Mouse (Mus musculus) right cerebral cortex, postnatal 10 days (tissue): Measurements from ENCODE around the gene Fancm.
"Not testable (repeated sequence)": the region's sequence is repeated elsewhere in the genome, so short reads cannot be mapped to it uniquely, and the experiment has no call there.

Source experiments
- DNase-seq, 2 experiments: peaks; one replicate each; pipeline ENCODE4 v3.0.0; 2021; ENCODE audit warnings: low spot score in 2 of 2

The Fancm gene

DNA sequence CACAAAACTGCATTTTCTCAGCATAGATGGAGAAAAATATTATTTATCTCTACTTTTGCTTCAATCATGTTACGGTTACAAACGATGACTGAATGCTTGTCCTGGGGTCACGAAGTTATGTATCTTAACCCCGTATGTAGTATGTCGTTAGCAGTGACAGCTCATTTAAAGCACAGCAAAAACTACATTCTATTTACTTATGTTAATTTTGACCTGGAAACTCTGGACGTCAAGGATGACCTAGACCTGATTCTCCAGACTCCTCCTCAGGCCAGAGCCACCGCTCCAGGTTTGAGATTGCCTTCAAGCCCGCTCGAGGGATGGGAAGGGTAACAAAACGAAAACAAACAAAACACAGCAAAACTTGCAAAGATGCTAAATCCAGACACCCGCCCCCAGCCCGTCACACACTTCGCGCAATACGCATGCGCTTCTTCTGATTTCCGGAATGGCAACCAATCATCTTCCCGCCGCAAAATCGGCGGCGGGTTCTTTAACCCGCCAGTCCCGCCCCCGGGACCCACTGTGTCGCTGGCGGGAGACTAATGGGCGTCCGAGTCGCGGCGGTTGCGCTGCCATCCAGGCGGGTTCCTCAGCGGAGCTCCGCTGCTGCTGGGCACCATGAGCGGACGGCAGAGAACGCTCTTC is at the start of gene Fancm:
Gene Fancm, plus strand, starts transcription at position 519 of the 648 bp plus-strand sequence.
- peak; percentile 95 for DNase-seq

DNA sequence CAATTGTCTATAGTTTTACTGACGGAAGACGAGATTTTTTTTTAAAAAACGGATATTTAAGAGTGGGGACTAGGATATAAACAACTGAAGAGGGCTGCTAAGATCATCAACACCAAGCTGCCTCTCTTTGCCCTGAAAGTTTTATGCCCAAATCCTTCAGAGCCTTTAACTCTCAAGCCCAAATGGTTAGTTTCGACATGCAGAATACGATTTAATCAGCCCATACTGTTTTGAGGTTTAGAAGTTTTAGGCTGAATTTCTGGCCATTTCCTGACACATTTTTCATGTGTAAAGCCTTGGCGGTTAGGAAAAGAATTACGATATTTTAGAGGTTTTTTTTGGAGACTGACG is 39.6 kb upstream of the Fancm start:
- no peak for DNase-seq

DNA sequence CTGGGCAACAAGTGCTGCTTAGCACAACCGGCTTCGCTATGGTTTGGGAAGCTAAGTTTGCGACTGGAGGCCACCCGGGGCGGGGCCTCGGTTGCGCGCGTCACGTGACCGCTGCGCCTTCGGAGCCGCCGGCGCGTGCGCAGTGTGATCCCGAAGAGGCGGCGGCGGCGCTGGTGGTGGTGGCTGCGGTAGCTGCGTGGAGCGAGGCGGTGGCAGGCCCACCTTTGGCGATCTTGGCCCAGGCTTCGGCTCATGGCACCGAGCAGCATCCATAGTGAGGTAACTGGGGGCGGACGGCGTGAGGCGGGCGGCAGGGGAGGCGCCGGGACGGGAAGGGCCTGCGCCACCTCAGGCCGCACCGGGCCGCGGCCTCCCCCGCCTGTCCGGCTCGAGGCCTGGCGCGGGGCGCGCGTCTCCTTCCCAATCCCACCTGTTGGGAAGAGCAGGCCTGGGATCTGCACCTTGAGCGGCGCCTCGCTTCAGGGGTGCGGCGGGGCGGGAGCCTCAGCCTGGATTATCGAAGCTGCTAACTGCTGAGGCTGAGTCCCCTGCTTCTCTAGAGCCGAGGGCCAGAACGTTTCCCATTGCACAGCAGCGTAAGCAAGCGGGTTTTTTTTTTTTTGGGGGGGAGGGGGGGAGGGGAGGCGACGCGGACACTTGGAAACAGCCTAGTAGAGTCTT is 39.1 kb upstream of the Fancm start, which contains the start of gene Prpf39:
Gene Prpf39, plus strand, starts transcription at position 144 of the 681 bp plus-strand sequence.
- peak; percentile 94 to 95 for DNase-seq

DNA sequence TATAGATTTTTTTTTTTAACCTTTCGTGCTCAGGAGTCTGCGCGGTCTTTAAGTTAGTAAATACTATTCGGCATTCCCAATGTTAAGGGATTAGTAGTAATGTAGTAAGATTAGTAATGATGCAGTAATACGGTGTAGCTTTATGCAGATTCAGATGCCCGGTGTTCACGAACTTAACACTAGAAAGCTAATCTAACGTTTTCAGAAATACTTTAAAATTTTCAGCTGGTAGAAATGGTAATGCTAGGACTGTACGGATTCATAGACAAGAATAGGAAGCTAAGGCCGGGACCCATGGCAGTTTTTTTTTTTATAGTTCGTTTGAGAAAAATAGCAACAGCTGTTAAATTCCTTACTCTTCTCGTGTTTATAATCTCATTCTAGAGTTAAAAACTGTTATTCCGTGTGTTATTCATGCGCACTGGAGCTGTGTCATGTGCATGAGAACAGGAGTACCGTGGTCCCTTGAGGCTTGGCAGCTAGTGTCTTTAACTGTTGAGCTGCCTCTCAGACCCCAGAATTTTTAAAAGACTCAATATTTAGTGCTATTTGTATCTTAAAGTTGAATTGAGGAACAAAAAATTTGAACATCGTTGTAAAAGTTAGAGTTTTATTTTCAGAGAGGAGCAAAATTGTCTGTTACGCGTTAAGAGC is 38.4 kb upstream of the Fancm start:
- no peak for DNase-seq

DNA sequence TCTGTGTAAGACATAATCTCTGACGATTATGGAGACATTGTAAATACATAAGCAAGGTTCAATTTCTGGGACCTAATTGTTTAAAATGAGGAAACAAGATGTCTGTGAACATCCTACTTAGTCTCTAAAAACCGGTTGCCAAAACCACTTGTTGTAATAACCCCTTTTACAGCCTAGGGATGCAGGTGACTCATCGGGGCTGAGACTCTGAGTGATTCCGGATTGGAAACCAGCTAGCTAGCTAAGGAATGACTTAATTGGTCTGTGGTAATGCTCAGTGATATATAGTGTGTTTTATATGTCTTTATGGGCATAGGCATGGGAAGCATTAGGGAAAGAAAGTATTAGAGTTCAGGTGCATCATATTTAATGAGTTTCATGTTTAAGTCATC is 37.9 kb upstream of the Fancm start:
- DNase-seq: no peak

DNA sequence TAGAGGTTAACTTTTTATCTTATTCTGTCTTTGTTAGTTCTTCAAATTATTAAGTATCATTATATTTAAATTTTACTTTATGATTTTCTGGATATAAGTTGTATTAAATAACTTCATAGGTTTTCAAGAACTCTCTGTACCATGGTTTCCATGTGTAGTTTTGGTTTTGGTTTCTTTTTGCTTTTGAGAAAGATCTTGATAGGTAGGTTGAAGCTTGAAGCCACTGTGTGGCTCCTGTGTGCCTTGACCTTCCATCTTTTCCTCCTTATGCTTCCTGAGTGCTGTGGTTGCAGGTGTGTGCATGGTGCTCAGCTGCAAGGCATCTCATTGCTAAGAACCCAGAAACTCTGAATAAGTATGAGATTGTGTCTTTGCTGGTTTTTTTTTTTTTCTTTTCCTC is 26.6 kb upstream of the Fancm start:
- DNase-seq: no peak

DNA sequence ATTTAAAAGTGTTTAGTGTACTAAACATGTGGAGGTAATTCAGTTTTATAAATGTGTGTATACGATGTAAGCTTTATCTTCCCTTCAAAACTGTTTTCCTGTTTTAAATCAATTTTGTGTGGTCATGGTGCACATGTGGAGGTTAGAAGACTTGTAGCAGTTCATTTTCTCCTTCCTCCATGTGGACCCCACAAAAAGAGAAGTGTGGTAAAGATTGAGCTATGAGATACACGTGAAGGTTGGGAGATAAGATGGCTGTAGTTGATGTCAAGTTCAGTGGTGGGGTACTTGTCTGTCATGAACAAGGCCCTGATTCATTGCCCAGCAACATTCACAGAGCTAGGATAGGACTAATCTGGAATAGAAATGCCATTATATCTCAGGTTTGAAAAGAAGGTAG is 17.2 kb upstream of the Fancm start:
- DNase-seq: no peak

DNA sequence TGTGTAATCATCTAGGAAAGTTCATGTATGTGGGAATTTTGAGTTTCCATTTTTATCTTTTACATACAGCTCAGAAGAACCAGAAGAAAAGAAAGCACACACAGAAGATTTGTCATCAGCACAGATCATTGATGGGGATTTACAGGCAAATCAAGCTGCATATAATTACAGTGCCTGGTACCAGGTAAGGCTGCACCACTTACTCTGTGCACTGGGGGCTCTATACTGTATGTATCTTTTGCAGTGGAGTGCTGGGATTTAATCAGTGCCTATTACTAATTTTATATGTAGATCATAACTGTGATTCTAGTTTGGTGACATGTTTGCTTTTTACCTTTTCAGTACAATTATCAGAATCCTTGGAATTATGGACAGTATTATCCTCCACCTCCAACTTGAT is 14.3 kb upstream of the Fancm start:
- DNase-seq: no peak

DNA sequence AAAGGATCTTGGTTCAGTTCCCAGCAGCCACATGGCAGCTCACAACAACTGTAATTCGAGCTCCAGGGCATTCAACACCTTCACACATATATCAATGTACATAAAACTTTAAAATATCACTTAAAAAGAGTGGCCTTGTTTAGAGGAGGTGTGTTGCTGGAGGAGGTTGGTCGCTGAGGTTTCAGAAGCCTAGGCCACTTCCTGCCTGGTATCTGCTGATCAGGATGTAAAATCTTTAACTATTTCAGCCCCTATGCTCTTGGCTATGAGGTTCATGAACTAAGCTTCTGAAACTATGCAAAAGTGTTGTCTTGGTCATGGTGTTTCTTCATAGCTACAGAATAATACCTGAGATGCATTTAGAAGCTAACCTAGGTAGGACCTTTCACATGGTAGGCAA is 10.2 kb upstream of the Fancm start:
- no peak for DNase-seq

DNA sequence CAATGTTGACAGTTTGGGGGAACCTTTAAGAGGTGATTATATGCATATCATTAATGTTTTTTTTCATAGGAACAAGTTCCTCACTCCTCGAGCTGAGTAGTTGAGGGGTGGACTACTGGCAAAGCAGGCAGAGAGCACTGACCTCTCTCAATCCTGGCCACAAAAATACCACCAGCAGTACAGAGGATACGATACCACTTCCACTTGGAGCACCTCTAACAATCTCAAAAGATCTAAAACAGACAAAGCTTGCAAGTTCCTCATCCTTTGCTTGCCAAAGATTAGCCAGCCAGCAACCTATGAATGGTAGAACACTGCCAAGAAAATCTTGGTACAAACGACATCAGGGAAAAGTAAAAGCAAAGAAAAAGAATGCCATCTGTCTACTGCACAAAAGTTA is 9.2 kb upstream of the Fancm start:
- DNase-seq: no peak

DNA sequence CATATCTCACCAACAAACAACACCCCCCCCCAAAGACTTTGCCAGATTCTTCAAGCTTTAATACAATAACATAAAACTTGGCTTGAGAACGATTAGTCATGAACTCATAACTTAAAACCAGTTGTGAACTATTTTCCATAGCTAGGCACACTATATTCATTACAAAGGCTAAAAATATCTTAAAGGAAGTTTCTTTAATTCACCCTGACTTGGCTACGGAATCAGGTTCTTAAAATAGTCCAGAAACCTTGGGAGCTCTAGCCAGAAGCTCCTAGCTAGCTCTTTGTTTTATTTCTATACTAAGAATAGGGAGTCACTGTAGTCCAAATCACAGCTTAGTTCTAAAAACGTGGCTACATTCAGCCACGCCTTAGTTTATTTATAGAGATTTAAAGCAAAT is 7.0 kb upstream of the Fancm start:
- DNase-seq: no peak

DNA sequence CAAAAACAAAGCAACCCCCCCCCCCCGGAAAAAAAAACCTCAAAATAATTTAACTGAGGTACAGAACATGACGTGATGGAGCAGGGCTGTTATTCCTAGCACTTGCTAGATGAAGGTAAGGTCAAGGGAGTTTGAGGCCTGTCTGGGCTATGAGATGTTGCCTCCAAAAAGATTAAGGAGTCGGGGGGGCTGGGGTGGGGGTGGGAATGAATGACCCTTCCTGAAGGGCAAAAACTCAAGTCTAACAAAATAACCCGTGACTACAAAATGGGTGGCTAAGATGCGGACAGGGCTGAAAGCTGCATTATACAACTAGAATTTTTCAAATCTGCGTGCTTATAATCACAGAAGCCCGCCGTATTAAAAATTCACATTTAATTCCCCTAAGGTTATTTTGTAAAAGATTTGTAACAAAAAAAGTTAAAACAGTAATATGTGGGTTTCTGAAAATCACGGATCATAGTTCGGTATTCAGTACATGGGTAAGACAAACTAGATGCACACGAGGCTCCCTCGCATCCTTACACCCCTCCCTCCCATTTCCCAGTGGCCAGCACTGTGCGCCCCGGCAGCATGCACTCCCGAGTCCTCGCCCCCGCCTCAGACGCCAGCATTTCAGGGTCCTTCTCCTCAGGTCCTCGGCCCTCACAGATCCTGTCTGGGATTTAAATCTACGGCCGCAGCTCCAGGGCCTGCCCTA is 2.3 kb upstream of the Fancm start:
- no peak for DNase-seq

DNA sequence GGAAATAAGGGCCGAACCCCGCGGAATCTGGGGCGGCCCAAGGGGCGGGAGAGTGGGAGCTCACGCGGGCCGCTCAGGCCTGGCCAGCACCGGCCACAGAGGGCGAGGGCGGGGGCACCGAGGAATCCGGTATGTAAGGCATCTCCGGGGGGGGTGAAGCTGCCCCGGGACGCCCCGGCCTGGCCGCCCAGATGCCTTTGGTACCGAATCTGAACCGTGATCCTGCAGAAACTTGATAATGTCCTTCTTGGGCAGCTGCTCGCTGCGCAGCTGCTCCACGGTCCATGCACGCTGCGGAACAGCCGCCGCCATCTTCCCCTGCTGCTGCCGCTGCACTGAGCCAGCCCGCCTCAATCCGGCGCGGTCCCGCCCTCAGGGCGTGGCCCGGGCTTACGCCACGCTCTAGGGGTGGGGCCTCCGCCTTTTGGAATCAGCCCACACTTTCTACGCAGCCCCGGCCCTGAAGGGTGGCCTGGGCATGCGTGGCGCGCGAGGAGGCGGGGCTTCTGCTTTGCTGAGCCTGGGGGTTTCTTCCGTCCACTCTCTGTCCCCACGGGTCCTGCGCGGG is 1.7 kb upstream of the Fancm start, which contains the start of gene Fkbp3:
Gene Fkbp3, minus strand, starts transcription at position 397 of the 568 bp plus-strand sequence.
- DNase-seq: peak; percentile 97 to 98

DNA sequence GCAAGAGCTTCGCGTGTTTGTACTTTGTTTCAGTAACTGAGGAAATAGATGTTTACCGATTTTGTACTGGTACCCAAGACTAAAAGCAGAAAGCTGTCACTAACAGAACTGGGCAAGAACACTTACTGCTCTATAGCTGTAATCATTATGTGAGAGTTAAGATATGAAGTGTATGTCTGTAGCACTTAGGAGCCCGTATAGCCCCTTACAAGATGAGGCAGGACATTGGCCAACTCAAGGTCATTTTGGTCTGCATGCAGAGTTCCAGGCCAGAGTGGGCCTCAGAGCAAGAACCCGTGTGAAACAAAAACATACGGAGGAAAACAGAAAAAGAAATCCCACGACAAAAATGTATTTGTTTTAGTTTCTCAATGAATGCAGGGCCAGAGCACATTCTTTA is 752 bp upstream of the Fancm start:
- peak in 1 of 2 experiments; percentile 33 for DNase-seq

DNA sequence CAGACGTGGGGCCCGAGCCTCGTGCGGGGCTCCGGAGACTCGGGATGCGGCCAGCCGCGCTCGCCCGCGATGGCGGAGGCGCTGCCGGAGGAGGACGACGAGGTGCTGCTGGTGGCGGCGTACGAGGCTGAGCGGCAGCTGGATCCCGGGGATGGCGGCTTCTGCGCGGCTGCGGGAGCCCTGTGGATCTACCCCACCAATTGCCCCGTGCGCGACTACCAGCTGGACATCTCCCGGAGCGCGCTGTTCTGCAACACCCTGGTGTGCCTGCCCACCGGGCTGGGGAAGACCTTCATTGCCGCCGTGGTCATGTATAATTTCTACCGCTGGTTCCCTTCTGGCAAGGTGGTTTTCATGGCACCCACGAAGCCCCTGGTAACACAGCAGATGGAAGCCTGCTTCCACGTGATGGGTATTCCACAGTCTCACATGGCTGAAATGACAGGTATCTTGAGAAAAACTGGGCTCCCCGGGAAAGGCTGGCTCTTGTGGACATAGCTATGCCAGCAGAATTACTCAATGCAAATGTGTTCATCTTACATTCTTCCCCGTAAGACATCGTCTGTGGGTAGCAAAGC is 419 bp downstream of the Fancm start:
- peak in 1 of 2 experiments; percentile 66 for DNase-seq

DNA sequence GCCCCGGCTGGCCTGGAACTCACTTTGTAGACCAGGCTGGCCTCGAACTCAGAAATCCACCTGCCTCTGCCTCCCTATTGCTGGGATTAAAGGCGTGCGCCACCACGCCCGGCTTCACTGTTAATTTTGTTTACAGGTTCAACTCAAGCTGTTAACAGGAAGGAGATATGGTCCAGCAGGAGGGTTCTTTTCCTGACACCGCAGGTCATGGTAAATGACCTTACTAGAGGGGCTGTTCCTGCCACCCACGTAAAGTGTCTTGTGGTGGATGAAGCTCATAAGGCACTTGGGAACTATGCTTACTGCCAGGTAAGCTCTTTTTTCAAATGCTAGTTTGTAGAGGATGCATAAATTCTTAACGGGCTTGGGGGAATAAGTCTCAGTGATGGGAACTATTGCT is 1.5 kb downstream of the Fancm start:
- DNase-seq: no peak

DNA sequence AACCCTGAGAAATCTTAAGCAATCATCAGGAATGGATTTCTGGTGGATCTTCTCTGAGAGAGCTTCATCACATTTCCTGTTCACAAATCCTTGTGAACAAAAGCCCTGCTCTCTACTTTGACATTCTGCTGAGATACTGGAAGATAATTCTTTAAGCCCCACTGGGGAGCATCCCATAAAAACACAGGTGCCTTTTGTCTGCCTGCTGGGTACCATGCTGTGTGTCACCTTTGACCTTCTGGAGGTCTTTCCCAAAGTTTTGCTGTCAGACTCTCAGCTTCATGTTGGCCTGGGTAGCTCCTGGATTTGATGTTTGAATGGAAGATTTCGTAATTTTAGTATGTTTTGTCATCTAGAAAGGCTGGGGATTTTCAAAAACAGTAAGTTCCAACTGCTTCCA is 33.3 kb downstream of the Fancm start:
- no peak for DNase-seq

DNA sequence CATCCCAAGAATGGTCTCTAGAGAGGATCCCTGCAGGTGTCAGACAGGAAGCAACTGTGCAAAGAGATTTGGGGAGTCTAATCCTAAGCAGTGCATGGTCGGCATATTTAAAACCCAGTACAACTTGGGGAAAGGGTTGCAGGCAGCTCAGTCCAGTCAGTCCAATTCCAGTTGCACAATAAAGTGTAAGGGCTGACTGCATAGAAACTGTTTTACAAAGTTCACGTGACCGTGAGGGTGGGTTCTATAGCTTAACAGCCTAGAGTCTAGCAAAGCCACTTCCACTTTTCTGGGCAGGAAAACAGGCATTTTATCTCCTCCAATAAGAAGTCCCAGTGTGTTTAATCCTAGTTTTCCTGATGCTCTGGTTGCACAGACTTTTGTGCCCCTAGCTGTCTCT is 36.1 kb downstream of the Fancm start:
- DNase-seq: no peak

DNA sequence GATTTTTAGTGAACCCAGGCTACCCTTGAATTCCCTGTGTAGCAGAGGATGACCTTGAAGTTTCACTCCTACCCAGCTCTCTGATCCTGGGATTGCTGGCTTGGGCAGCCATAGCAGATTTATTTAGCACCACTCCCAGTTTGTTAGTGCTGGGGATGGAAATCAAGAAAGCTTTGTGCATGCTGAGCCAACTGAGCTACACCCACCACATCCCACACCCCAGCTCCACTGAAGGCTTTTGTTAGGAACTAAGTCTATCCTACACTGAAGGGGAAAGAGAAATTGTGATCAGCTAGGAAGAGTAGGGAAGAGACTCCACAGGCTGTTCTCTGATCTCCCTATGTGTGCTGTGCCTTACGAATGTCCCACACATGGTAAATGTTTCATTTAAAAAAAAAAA is 37.4 kb downstream of the Fancm start:
- no peak for DNase-seq

DNA sequence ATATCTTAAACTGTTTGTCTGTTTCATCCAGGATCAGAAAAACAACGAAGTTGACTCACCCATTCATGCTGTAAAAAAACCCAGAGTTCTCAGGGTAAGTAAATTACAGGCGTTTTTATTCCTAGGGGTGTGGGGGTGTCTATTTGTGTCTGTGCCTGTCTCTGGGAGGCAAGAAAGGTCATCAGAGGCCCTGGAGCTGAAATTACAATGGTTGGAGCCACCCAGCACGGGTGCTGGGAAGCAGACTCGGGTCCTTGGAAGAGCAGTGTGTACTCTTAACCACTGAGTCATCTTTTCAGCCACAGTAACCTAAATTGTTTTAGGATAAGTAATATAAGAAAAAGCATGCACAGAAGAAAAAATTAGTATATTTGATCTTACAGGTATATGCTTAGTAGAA is 38.5 kb downstream of the Fancm start:
- DNase-seq: no peak

DNA sequence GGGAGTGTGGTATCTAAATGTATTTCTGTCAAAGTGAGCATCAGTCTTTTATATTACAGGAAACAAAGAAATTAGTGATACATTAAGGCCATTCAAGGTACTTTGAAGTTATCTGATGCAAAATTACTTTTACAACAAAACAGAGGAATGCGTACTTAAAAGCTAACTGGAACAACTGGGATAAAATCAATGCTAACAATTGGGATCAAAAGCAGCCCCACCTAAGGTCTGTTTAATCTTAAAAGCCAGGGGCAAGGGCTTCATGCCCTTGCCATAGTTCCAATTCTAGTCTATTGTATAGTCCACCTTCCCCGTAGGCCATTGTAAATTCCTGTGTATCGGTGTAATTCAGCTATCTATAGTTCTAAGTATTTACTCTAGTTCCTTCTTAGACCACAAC is 39.6 kb downstream of the Fancm start:
- not testable (repeated sequence) for DNase-seq

DNA sequence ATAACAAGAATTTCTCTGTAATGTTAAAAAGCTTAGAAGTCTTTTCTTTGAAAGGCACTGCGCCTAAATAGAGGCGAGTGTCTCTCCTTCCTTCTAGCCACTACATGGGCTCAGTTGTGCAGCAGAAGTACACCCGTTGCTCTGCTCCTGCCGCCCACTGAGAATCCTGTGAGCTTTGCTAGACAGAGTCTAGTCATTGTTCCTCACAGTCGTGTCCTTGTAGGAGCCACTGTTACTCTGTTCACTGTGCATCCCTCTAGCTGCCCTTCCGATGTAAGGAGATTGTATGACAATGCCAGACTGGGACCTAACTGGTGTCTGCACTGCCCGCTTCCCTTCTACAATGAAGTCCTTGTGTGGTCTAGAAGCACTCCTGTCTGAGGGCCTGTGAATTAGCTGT is 43.6 kb downstream of the Fancm start:
- DNase-seq: peak; percentile 26 to 36
